Mouse (Mus musculus) layer of hippocampus, postnatal 25 days (tissue): ENCODE results near the gene Crebl2. TPM values are rescaled to one million over a fixed set of nuclear protein-coding genes. Genes with fewer than 3 reads are reported as not detected.

Experiments used
- DNase-seq, 2 experiments: peaks; one replicate each; pipeline ENCODE4 v3.0.0; 2022; ENCODE audit warnings: mixed read lengths in 2 of 2, low spot score in 1 of 2; ENCODE audit errors: extremely low spot score in 1 of 2
- total RNA-seq, 2 experiments: library from RNA; stranded (reverse); gene quantifications; 2 replicates each; pipeline ENCODE4 v1.2.3; 2021

Crebl2 gene
- total RNA-seq, 2 experiments from 2014 or later, result 26.6 to 33.1 TPM

DNA sequence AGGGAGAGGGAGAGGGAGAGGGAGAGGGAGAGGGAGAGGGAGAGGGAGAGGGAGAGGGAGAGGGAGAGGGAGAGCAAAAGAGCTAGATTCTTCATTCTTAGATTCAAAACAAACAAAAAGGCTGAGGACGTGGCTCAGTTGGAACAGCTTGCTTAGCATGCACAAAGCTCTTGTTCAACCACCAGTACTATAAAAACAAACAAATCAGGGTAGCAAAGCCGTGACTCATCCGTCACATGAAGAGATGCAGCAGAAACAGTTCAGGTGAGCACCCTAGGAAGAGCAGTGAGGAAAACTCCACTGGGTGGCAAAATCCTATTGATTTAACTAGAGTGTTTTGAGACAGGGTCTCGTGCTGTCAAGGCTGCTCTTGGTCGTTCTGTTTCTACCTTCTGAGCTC, 10.2 kb upstream of the Crebl2 start:
- no peak for DNase-seq

DNA sequence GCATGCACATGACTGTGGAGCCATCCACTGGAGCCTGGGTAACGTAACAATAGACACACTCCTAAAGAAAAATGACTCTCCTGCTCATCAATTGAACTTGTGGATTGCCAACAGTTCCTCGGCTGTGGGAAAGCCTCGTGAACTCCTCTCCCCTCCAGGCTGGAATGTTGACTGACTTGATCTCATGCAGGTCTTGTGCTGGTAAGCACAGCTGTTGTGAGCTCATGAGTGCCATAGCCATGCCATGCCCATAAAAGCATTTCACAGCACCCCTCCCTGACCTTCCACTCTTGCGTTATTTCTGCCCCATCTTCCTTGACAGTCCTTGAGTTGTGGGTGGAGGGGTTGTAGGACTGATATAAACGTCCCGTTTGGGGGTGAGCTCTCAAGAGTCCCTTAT, 9.5 kb upstream of the Crebl2 start:
- no peak for DNase-seq

DNA sequence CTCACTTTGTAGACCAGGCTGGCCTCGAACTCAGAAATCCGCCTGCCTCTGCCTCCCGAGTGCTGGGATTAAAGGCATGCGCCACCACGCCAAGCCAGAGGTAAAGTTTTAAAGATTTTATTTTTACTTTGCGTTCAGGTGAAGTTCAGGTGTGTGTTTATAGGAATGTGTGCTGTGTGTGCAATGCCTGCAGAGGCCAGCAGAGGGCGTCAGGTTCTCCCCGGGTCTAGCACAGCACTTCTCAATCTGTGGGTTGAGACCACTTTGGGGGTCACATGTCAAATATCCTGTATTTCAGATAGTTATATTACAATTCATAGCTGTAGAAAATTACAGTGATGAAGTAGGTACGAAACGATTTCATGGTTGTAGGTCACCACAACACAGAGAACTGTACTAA, 7.1 kb upstream of the Crebl2 start:
- DNase-seq, result peak in 1 of 2 experiments; percentile 12

DNA sequence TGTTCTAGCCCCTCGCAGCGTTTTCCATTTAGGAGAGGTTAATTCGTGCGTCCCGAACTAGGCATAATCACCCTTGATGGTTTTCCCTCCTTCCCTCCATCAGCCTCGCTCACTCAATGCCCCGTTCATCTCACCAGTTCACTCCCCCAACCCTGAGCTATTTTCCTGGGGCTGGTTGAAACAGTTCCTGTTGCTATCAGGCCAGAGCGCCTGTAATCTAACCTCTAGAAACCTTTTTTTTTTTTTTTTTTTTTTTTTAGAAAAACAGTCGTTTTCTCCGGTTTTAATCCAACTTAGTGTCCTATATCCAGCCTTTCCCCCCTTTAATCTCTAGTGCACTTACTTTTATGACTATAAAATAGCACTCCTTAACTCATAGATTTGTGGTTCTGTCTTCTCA, 822 bp downstream of the Crebl2 start:
- DNase-seq, result no peak

DNA sequence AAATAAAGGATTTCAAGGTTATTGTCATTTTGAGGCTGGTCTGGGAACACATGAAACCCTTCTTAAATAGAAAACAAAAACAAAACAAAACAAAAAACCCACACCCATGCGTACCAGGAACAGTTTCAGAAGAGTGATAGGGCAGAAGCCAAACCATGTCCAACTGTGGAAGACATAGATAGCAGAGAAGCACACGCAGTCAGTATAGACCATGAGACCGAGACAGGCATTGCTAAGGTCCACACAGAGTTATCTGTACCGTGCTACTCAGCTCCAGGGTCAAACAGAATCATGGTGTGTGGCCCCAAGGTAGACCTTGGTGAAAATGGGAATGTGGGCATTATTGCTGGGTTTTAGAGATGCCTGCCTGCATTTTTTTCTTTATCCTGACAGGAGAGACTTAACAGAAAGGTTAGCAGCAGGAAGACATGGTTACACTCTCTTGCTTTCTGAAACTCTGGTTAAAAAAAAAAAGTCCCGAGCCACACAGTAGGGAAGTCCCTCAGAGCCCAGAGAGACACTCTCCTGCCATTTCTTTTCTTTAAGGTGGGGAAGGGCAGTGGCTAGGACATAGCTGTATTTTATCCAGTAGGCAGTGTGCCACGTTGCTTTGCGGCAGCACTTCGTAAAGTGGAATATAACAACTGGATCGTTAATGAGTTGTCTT, 4.8 kb downstream of the Crebl2 start:
- DNase-seq, result no peak

DNA sequence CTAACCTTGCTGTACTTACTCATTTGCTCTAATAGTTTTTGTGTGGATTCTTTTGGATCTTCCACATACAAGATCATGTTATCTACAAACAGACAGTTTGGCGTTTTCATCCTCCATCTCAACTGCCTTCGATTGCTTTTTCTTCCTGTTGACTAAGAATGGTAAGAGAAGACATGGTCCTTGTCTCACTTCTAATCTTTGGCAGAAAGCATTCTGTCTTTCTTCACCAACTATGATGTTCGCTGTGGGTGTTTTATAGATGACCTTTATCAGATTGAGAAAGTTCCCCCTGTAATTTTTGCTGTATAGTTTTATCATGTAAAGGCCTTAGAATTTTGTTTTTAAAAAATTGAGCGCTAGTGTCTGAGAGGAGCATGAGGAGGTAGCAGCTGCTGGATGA, 8.2 kb downstream of the Crebl2 start:
- DNase-seq, result no peak

DNA sequence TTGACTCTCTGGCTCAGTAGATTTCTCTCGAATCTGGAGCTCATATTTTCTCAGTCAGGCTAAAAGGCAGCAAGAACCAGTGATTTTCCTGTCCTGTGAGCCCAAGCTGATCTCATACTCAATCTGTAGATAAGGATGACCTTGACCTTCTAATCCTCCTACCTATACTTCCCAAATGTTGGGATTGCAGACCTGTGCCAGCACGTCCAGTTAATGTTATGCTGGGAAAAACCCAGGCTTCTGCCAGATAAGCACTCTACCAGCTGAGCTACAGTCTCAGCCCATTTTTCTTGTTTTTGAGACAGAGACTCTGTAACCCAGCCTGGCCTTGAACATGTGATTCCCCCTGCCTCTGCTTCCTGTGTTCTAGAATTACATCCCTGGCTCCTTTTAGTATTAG, 10.4 kb downstream of the Crebl2 start:
- no peak for DNase-seq

DNA sequence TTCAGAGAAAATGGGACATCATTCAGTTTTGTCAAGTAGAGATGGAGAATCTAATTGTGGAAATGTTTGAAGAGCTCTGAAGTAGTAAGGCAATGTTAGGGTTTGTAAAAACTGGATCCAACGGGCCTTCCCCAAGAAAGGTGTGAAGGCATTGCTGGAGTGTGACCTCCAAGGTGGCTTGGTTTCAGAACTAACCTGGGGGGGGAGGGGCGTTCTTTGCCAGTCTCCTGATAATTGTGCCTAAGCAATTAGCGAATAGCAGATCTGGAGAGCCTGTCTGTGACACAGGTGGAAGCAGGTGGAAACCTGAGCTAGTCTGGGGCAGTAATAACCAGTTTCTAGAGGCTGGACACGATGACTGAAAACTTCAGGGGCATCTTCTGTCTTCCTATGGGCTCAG, 15.8 kb downstream of the Crebl2 start:
- DNase-seq, result no peak

DNA sequence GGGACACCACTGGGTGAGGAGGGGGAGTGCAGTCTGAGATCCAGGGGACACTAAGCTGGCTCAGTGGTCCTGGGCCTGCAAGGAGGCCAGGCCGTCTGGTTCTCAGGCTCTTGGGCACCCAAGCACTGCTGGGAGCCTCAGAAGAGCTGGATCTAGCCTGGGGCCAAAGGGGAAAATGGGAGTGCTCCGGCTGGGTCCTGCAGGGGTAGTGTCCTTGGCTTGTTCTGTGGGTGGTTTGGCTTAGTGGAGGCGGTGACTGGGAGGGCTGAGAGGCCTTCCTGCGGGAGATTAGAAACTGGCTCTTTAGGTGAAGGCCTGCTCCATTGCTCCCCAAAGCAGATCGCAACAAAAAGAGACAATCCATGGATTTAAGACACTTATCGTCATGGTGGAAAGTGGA, 16.4 kb downstream of the Crebl2 start:
- DNase-seq, result no peak

DNA sequence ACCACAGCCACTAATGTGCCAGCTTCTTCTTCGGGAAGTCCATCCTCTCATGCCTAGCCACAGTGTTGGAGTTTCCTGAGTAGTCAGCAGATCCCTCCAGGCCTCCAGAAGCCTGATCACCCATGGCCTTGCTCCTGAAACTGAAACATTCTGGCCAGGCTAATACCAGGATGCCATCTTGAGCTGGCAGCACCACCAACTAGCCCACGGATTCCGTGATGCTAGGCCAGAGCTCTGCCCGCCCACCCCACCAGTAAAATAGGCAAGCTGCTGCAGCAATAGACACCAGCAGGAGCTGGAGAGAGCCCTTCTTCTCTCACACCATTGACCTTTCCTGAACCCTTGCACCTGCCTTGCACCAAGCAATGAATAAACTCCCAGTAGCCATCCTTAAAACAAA, 17.6 kb downstream of the Crebl2 start:
- no peak for DNase-seq

DNA sequence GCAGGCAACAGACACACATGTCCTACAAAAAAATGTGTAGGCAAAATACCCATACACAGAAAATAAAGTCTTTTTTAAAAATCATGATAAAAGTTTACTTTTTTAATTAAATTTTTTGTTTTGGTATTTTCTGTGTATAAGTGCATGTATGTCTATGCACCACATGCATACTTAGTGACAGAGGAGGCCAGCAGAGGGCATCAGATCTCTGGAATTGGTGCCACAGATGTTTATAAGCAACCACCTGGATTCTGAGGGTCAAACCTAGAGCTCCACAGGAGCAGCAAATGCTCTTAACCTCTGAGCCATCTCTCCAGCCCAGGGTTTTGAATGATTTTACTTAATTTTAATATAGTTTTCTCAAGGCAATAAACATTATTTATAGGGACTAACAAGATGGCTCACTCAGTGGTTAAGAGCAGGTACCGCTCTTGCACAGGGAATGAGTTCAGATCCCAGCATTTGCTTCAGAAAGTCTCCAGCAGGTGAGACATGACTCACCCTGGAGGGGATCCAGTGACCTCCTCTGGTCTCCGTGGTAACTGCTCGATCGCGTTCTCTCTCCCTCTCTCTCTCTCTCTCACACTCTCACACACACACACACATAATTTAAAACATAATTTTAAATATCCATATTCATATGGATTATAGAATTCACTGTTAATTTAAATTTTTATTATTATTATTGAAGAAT, 18.4 kb downstream of the Crebl2 start:
- DNase-seq, result no peak

DNA sequence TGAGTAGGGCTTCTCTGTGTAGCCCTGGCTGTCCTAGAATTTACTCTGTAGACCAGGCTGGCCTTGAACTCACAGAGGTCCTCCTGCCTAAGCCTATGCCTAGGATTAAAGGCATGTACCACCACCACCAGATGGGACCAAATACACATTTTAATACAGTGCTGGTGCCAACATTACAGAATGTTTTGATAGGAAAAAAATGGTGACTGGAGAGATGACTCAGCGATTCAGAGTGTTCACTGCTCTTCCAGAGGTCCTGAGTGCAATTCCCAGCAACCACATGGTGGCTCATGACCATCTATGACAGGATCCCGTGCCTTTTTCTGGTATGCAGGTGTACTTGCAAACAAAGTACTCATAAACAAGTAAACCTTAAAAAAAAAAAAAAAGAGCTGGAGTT, 19.5 kb downstream of the Crebl2 start:
- no peak for DNase-seq

DNA sequence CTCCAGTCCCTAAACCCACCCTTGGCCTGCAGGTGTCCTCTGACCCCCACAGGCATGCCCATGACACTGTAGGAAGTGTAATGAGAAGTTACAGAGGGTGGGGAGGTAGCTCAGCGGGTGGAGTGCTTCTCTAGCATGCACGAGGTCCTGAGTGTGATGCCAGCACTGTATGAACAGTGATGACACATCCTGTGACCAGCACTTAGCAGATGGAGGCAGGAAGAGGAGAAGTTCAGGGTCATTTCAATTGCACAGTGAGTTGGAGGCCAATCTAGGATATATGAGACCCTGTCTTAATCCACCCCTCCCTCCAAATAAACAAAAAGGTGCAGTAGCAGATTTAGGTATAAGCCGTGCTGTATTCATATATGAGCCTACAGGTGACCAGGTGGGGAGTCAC, 20.0 kb downstream of the Crebl2 start:
- DNase-seq, result no peak

DNA sequence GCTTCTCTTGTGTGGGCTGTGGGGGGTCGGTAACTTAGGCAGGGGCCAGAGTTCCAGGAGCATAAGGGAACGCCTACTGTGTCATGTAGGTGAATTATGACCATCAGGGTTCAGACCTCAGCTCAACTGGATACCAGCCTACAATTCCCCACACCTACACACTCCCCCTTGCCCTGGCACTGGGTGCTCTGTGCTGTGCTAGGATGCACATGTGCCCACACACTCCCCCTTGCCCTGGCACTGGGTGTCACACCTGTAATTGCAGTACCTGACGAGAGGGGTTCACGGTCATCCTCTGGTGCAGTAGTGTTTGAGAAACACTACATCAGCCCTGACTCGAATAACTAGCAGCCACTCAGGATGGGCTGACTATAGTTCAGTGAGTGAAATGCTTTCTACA, 24.8 kb downstream of the Crebl2 start:
- DNase-seq, result no peak

DNA sequence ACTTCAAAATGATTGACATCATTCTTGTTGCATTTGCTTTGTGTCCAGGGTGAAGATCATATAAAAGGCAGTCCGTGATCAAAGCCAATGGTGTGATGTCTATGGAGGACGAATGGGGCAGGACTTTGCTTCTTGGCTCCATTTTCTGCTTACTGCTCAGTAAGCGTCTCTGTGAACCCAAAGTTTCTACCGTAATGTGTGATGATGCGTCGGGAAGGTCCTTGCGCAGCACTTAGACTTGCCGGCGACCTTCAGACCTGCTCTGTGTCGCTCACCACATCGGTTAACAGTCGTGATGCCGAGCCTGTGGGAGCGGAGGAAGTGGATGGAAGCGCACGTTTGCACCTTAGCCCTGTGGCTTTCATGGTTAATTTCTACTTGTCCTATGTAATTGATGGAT, 26.0 kb downstream of the Crebl2 start:
- DNase-seq, result no peak

DNA sequence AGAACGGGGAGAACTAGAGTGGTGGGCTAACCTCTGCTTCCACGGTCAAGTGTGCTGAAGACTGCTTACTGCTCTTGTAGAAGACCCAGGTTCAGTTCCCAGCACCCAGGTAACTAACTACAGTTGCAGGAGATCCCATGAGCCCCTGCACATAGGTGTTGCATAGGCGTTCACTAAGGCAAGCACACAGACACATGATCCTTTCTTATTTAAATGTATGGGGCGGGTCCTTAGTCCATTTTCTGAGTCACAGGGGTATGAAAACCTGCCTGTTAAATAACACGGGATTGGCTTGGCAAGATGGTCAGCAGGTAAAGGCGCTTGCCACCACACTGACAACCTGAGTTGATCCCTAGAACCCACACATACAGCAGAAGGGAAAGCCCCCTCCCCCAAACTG, 29.1 kb downstream of the Crebl2 start:
- no peak for DNase-seq

DNA sequence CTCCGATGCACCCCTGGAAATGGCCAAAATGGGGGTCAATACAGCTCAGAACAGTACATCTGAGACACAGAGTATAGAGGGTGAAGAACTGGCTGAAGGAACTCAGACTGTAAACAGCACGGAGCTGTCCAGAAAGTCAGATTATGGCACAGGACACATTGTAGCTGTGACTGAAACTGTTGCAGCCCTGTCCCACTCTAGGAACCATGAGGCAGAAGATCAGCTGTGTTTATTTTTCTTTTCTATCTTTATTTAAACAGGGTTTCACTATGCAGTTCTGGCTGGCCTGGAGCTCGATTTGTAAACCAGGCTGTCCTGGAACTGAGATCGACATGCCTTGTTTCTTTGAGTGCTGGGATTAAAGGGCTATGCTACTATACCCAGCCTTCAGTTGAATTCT, 30.3 kb downstream of the Crebl2 start:
- DNase-seq, result no peak

DNA sequence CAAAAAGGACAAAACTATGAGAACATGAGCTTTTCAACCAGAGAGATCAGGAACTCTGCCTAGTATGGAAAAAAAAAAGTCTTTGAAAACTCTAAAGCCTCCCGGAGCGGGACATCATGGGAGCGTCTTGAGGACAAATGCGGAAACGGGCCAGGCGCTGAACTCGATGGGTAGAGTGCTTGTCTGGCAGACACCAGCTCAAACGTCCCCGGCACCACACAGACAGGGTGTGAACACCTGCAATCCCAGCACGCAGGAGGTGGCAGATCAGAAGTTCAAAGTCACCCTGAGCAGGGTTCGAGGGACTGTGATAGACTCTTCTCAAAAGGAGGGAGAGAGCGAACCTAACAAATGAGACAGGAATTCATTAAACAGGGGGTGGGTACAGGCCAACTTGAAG, 31.4 kb downstream of the Crebl2 start:
- no peak for DNase-seq

DNA sequence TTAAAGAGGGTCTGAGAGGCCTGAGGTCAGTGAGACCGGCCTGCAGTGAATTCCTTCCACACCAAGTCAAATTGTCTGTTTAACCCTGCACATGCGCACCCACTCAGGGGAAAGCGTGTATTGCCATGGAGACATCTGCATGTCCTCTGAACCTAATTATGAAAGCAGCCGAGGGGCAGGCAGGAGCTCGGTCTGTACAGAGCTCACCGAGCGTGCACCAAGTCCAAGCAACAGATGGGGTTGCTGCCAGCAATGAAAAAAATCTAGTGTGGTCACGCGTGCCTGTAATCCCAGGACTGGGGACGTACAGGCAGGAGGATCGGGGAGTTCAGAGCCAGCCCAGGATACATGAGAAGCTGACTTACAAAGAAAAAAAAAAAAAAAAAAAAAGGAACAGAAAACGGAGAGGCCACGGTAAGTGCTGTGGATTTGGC, 32.7 kb downstream of the Crebl2 start:
- peak in 1 of 2 experiments; percentile 24 for DNase-seq

DNA sequence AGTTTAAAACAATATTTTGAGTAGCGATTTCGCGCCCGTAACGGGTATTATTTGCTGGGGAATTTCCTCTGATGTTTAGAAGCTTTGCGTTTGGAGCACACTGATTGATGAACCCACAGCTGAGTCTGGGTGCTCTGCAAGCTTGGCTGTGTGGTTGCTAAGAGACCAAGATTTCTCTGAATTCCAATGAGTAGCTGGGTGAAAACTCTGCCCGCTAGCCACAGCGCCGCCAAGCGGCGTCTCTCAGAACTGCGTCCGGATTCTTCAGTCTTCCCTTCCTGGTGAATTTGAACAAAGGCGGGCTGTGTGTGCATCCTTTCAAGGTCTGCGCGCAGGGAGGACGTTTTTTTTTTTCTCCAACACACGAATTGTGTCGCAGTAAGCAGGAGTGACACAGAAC, 33.2 kb downstream of the Crebl2 start:
- peak; percentile 99 to 100 for DNase-seq

DNA sequence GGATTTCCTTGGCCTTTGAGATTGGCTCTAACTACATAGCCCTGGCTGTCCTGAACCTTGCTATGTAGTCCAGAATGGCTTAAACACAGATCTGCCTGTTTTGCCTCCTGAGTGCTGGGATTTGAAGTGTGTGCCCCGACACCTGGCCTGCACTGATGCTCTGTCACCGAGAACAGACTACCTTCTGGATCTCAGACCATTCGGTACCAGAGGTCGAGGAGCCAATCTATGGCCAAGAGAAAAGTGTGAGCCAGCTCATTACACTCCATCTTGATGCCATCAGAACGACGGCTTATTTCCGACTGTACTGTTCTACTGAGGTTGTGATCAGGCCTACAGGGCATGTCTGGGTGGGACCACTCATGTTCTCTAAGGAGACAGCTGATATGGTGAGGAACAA, 36.2 kb downstream of the Crebl2 start:
- DNase-seq, result no peak

DNA sequence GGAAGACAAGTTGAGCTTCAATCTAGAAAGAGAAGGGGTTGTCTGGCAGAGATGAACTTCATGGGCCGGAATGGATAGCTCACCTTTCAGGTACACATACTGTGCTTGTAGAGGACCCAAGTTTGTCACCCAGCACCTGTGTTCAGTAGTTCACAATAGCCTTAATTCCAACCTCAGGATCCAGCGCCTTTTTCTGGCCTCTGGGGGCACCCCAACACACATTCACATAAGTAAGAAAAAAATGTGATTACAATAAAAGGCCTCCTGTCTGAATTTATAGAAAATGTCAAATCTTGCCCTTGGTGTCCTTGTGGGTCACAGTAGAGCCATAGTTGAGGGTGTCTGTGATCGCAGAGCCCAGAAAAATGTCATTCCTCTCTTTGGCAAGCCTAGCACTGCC, 37.4 kb downstream of the Crebl2 start:
- DNase-seq, result no peak
